Mouse (Mus musculus): Measurements from ENCODE around the gene Plekhh2.

Gene Plekhh2

DNA sequence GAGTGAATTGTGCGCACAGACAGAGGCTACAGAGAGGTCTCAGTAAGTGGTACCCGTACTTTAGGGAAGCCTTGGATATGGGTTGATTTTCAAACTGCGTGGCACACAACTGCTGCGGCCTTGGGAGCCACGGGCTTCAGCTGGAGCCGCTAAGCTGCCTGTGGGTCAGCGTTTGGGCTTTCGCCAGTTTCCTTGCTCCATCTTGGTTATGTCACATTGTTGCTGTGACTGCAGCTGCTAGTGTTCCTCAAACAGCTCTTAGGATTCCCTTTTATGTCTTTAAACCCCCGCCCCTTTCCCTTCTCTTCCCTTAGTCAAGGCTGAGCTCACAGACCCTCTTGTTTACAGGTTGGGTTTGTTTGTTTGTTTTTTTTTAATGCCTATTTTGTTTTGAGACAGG lies 61.6 kb downstream of the Plekhh2 start:
- no peak for DNase-seq (ENCODE audit: low spot score in 2 of 2)

DNA sequence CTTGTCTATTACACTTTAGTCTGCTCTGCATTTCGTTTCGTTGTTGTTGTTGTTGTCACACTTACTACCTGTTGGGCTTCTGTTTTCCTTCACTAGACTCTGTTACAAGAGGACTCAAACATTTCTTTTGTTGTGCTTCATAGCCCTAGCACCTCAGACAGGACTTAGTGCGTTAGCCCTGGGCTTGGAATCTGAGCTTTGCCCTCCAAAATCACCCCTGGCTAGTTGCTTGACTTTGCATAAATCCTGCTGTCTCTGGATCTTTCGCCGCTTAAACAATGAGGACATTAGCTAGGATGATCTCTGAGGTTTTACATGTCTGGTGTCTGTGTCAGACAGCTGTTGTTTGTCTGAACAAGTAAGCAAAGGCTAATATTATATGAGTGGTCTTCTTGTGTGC lies 62.2 kb downstream of the Plekhh2 start:
- no peak for DNase-seq (ENCODE audit: low spot score in 2 of 2)

GRCm38 (mm10) chr17:84575108-84575507 lies 63.4 kb downstream of the Plekhh2 start:
- no peak for DNase-seq (ENCODE audit: low spot score in 2 of 2)

- DNase-seq (ENCODE audit: low spot score in 2 of 2) = no peak
These were observed 65.1 kb downstream of the Plekhh2 start for GRCm38 (mm10) chr17:84576621-84577293.

GRCm38 (mm10) chr17:84579249-84579648 lies 67.6 kb downstream of the Plekhh2 start:
- DNase-seq (ENCODE audit: low spot score in 2 of 2) = peak in 1 of 2 experiments; percentile 20

GRCm38 (mm10) chr17:84579817-84580216 lies 68.1 kb downstream of the Plekhh2 start:
- DNase-seq (ENCODE audit: low spot score in 2 of 2) = no peak

DNA sequence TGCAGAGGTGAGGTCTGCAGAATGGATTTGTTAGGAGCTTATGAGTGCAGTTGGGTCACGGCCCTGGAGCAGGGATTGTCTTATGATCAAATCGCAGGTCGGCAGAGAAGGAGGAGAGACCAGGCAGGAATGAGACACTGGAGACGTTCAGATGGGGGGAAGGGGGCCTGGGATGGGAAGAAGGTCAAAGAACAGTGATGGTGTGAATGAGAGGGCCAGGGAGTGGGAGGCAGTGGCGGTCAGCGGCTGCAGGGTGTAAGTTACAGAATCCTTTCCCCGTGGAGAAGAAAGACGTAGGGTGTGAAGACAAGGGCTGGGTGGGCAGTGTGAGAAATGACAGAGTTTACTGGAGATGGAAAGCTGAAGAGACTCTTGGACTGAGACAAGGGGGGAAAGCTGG lies 69.1 kb downstream of the Plekhh2 start:
- no peak for DNase-seq (ENCODE audit: low spot score in 2 of 2)

DNA sequence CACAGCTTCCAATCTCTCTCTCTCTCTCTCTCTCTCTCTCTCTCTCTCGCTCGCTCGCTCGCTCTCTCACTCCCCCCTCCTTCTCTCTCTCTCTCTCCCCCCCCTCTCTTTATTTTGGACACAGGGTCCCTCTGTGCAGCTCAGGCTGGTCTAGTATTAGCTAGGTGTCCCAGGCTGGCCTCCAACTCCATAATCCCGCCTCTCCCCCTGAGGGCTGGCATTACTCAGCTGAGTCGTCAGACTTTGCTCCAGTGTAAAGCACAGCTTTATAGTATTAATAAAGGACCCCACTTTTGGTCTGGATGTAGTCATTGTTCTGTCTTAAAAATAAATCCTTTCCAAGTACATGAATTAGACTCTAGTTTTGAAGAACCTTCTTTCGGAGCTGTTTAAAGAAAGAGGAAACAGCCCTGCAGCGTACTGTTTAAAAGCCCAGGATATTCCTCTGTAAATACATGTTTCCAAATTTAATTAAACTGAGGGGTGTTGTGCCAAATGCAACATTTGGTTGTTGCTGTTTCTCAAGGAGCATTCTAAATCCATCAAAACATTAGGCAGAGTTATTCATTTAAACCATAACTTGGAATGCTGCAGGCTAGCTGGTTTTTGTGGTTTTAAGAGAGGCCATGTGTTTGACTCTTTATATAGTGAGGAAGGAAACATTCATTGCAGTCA lies 70.2 kb downstream of the Plekhh2 start:
- DNase-seq (ENCODE audit: low spot score in 2 of 2) = no peak

GRCm38 (mm10) chr17:84584107-84584506 lies 72.4 kb downstream of the Plekhh2 start:
- peak; percentile 26 to 57 for DNase-seq (ENCODE audit: low spot score in 2 of 2)

- DNase-seq (ENCODE audit: low spot score in 2 of 2) = peak; percentile 58 to 68
These were observed 73.4 kb downstream of the Plekhh2 start for GRCm38 (mm10) chr17:84585104-84585503.

GRCm38 (mm10) chr17:84590065-84590464 lies 78.4 kb downstream of the Plekhh2 start:
- DNase-seq (ENCODE audit: low spot score in 2 of 2) = no peak

GRCm38 (mm10) chr17:84591431-84592150 lies 79.9 kb downstream of the Plekhh2 start:
- DNase-seq (ENCODE audit: low spot score in 2 of 2) = no peak

DNA sequence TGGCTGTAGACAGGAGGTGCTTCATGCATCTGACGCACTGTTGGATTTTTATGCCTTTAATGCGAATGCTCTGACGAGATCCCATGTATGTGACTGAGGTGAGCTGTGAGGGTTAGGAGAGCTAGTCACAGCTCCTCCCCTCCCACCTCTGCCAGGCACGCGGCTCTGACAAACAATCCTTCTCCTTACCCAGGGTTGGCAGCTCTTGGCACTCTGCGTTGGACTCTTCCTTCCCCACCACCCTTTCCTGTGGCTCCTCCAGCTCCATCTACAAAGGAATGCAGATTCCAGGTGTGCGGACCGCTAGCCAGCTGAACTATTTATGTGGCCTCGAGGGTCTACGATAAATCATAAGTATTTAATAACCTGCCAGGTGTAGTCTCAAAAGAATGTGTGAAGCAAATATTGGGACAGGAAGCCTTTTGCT lies 84.3 kb downstream of the Plekhh2 start:
- DNase-seq (ENCODE audit: low spot score in 2 of 2) = no peak

DNA sequence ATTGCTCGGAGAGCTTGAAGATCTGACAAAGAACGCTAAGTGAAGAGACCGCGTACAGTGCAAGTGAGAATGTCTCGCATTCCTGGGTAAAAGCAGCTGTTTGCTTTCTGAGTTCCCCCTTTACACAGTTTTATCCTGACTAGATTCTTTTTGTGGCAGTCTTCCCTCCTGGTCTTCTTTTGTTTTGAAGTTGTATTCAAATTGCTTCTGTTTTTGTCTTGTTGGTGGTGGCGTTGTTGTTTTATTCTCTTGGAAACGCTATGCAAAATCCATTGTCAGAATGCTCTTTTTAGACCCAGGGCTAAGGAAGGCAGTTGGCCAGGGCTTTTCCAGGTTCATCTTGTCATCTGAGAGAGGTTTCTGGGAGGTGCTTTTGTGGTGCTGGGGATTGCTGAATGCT lies 84.8 kb downstream of the Plekhh2 start:
- DNase-seq (ENCODE audit: low spot score in 2 of 2) = no peak

DNA sequence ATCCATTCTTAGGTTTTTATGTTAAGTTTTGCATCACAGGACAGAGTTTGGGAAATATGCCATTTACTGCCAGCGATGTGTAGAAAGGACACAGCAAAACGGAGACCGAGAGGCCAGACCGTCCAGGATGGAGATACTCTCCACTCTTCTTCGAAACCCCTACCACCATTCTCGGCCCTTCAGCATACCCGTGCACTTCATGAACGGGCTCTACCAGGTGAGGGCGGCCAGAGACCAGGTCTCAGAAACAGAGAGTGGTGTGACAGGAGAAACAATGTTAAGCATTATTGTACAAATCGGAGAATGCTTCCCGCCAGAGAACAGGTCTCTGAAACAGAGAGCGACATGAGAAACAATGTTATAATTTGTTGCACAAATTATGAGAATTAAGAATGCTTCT lies 86.2 kb downstream of the Plekhh2 start:
- DNase-seq (ENCODE audit: low spot score in 2 of 2) = no peak

GRCm38 (mm10) chr17:84598928-84599327 lies 87.2 kb downstream of the Plekhh2 start:
- DNase-seq (ENCODE audit: low spot score in 2 of 2) = no peak

DNA sequence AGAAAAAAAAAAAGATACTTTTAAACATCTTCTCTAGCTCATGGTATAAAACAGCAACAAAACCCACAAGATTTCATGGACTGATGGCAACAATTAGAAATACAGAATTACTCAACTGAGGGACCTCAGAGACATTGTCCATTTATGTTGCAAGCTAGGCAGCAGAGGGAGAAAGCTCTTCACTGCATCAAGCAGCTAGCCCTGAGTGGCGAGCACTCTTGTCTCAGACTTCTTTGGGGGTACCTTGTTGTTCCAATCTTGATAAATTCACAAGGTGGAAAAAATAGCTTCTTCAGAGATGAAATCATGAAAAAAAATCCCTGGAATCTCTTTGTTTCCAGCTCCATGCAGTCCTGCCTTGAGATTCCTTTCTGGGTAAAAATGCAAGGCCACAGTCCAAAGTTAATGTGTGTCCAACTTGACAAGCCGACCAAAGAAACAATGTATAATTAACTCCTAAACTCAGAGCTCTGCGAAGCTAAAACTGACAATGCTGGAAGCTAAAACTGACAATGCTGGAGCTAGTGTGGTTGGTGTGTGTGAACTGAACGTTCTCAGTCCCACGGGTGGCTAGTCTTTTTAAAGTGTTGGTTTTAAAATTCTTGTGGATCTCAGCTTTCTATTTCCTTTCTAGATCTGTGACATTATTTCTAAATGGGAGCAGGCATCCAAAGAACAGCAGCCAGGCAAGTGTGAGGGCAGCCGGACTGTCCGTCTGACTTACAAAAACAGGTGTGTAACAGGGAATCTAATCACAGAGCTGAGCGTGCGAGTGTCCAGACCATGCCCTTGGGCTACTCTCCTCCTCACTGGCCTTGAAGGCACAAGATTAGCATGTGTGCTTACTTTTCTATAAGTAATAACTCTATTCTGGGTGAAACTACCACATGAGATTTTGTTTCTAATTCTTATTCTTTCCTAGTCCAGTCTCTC lies 88.6 kb downstream of the Plekhh2 start:
- DNase-seq (ENCODE audit: low spot score in 2 of 2) = no peak

DNA sequence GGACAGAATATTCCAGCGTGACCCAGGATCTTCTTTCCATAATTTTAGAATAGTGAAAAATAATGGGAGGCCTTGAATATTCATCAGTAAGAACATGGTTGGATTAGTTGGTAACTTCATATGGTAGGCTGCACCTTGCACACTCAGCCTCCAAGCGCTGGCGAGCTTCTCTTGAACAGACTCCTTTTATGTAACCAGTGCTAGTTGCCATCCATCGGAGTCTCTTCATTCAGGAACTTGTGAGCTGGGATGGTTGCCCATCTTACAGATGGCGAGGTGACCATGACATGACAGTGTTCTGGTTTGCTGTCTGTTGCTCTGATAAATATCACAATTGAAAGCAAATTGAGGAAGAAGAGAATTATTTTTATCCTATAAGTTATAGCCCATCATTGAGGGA lies 90.1 kb downstream of the Plekhh2 start:
- no peak for DNase-seq (ENCODE audit: low spot score in 2 of 2)

DNA sequence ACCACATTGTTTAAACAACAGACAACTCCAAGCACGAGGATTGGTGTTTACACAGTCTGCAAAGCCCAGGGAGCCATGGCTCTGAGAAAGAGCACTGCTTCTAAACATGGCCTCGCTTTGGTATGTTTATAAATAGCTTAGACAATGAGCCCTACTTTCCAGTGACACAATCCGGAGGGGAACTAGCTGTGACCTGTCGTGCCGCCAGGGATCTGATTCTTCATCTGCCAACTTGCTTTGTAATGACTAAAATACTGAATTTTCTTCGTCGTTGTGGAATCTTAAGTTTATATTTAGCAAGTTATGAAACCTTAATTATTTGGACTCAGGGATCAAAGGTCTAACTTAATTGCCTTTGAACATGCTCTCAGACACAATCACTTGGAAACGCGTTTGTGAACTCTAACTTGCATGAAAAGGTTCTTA lies 91.5 kb downstream of the Plekhh2 start:
- peak in 1 of 2 experiments; percentile 14 for DNase-seq (ENCODE audit: low spot score in 2 of 2)

GRCm38 (mm10) chr17:84603709-84604420 lies 92.2 kb downstream of the Plekhh2 start:
- DNase-seq (ENCODE audit: low spot score in 2 of 2) = no peak

DNA sequence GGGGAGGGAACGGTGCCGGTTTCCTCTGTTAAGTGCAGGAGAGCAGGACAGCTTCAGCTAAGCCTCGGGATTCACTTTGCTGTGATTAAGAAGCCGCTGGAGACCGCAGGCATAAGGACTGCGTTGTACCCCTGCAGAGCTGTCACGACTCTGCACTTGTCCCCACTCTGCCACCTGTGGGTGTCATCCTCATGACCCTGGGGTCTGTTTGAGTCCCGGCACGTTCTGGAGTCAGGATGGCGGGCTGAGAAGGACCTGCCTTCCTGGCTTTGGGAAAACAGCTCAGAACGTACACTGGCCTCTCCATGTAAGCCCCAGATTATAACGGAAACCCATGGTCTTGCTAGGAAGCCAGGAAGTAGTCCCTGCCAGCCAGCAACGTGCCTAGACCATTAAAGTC lies 95.3 kb downstream of the Plekhh2 start:
- DNase-seq (ENCODE audit: low spot score in 2 of 2) = no peak
